Mouse (Mus musculus) retina, postnatal 1 day (tissue): ENCODE results near the gene Fam71b.
A peak's percentile ranks its signal among the peaks of the same experiment; 100 is the strongest.

ENCODE experiments used
- DNase-seq: peaks from one replicate; pipeline ENCODE4 v3.0.0-alpha.2; 2012

Gene Fam71b

GRCm38 (mm10) chr11:46396167-46396859, at the start of gene Fam71b:
Gene Fam71b, plus strand, starts transcription at chr11:46396559.
- DNase-seq, result no peak

DNA sequence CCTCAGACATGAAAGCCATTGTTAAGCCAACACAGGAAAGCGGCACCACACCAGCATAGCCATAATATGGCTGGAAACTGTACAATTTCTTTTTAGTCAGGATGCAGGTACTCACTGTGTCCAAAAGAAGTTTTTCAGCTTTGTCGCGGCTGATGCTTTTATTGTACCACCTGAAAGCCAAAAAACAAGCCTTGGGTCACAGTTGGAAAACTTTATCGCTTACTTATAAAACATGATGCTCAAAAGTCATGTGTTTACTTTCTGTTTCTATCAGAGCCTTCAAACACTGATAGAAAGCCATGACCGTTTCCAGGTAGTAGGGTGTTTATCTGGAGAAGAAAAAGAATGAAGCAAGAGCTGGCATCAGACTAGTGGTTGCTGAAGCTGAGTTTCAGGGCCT, 48.6 kb upstream of the Fam71b start:
- no peak for DNase-seq

DNA sequence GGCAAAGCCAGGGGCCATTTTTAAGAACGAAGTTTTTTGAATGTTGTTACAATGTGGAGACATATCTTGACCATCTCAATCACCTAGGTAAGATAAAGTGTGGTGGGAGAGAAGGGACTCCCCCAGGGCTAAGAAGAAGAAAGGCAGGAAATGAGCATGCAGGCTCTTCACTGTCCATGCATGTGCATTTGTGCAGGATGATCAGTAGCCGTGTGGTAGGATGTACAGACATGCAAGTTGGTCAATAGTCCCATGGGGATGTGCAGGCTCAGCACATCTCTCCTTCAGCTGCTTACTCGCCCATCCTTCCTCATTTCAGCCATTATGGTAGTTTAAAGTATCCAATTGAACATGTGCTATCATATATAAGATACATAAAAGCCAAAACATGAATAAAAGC, 47.9 kb upstream of the Fam71b start:
- DNase-seq, result no peak

DNA sequence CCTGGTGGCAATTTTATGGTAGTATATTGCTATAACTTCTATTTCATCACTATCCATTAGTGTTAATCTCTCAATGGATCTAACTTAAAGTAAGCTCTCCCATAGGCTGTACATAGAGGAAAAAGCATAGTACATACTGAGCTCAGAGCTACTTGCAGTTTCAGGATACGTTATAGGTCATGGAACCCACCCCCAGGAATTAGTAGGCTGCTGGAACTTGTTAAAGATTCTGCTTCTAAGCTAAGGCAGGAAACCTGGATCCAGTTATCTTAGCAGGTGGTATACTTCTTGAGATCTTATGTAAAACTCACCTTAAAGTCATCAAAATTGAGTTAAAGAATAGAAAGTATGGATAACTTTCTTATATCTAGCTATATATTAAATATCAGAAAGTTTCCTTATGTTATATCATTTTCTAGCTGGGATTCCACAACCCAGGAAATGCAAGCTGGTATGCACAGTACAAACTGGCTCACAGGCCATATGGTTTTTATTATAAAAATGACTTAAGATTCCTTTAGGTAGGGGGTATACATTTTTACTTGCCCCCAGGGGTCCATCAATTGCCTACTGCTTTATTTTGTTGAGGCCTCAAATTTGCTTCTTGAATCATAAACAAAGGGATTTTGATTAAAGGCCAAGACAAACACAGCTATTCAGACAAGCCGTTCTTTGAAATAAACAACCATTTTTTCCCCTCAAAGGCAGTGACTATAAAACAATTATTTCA, 46.5 kb upstream of the Fam71b start:
- no peak for DNase-seq

DNA sequence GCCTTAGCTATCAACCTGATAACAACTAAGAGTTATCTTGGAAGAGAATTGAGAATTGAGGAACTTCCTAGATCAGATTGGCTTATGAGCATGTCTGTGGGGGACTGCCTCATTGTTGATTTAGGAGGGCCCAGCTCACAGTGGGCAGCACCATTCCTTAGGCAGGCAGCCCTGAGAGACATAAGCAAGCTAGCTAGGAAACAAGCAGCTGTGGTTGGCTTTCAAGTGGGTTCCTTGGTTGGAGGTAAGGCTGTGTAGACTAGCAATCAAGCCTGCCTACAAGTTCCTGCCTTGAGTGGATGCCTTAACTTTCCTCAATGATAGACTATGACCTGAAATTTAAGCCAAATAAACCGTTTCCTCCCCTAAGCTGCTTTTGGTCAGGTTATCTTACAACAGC, 38.0 kb upstream of the Fam71b start:
- no peak for DNase-seq

- DNase-seq, result no peak
Observed at GRCm38 (mm10) chr11:46360991-46361665, 35.2 kb upstream of the Fam71b start.

GRCm38 (mm10) chr11:46362061-46363022, 34.0 kb upstream of the Fam71b start:
- no peak for DNase-seq

DNA sequence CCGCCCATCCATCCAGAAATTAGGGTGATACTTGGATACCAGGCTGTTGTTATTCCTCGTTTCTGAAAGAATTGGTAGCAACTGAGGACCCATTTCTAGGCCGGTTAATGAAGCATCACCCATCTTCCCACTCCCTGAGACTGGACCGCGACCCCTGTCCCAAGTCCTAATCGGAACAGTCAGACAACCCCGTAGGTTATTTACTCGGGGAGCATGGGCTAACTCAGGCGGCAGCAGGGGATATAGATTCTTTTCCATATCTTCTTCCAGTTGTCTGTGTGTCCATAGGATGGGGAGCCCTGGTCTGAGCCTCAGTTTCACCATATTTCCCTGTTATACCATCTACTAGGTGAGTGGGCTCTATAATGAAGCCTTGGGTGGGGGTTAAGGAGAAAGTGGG, 32.5 kb upstream of the Fam71b start:
- DNase-seq, result no peak

GRCm38 (mm10) chr11:46365744-46366143, 30.6 kb upstream of the Fam71b start:
- no peak for DNase-seq

DNA sequence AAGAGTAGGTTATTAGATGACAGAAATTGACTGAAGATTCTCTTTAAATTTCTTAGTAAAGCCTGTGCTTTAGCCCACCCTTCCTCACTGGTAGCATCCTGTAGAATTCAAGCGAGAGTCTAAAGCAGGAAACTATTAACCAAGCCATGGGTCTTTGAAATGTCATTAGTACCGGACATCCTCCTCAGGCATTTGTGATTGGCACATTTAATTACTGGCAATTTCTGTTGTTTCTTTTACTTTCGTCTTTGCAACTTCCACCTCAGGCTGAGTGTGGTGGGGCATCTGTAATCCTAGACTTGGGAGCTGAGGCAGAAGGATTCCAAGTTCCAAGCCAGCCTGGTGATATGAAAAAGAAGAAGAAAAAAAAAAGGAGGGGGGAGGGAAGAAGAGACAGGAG, 30.0 kb upstream of the Fam71b start:
- DNase-seq, result no peak

DNA sequence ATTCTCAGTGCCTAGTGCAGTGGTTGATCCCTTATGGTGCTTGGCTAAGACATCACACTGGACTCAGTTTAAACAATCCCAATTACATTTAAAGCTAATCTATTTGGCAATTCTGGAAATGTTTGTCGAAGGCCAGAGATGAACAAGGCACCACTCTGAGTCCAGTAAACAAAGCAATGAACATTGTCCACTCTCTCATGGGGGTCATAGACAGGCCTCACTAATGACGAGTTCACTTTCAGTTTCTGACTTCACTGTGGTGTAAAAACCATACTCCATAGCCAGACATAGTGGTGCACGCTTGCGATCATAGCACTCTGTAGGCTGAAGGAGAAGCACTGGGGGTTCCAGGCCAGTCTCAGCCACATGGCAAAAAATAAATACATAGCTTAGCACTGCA, 25.9 kb upstream of the Fam71b start:
- no peak for DNase-seq

GRCm38 (mm10) chr11:46371250-46371649, 25.1 kb upstream of the Fam71b start:
- no peak for DNase-seq

- DNase-seq, result no peak
Observed at GRCm38 (mm10) chr11:46372331-46372953, 23.9 kb upstream of the Fam71b start.

- DNase-seq, result no peak
Observed at GRCm38 (mm10) chr11:46373071-46374030, 23.0 kb upstream of the Fam71b start.

DNA sequence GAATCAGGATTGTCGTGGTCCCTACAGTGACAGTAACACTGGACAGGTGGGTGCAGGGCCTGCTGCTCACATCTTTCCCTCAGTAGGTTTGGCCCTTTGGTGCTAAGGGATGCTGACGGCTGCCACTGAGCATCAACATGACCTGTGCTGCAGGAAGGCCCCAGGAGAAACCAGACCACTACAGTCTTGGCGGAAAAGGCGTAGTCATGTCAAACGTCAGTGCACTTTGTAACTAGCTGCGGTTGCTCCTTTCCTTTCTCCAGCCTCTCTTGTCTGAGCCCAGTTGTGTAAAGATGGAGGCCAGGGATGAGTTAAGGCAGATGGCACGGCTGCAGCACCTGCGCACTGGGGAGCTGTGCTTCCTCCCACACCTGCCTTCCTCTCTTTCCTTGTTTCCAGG, 21.3 kb upstream of the Fam71b start:
- DNase-seq, result peak; percentile 9

DNA sequence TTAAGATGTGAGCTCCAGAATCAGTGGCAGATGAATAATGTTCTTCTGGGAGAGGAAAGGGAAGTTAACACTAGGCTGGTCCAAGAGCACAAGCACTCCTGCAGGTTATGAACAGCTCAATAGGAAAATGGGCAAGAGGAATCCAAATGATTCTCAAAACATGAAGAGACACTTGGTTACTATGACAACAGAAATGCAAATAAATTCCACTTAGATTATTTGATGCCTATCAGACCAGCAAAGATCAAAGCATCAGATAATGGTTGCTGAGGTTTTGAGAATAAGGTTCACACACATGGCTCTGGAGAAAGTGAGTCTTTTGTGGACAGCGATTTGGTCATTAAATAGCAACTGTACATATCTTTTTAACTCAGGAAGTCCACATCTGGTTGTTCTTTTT, 19.0 kb upstream of the Fam71b start:
- DNase-seq, result no peak

GRCm38 (mm10) chr11:46377819-46378782, 18.3 kb upstream of the Fam71b start:
- DNase-seq, result no peak

DNA sequence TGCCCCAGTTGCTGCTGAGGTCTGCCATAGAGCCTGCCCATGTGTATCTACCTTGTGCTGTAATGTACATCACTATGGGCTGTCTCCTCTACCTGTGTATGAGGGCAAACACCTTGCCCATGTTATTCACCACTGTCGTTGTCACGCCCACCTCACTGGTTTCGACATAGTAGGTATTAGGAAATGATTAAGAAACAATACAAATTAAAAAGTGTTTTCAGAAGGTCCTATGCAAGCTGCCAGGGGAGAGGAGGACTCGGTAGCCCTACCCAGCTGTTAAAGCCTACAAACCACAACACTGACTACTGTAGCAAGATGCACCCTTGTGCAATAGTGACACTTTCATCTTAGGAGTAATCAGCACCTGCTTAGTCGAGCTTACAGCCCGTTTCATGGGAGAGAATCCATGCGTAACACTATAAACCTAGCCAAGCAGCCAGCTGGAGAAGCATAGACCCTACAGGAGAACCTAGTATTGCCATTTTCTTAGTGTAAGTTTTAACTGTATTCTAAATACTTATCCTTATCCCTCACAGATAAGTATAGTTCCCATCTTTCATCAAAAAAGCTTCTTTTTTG, 16.2 kb upstream of the Fam71b start:
- no peak for DNase-seq

DNA sequence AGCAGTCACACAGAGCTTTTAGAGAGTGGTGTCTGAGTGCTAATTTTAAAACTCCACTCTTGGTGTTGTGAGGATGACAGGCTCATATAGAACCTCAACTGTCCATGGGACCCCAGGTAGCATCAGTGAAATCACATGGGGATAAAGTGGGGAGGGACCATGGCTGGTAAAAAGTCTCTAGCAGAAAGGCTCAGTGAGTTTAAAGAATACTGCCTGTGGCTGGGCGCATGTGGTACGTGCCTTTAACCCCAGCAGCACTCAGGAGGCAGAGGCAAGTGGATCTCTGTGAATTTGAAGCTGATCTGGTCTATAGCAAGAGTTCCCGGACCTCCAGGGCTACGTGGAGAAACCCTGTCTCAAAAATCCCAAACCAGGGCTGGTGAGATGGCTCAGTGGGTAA, 13.9 kb upstream of the Fam71b start:
- no peak for DNase-seq

GRCm38 (mm10) chr11:46384925-46385324, 11.4 kb upstream of the Fam71b start:
- no peak for DNase-seq
